Mouse (Mus musculus): Measurements from ENCODE around the gene Gp1bb. TPM values are rescaled to one million over a fixed set of nuclear protein-coding genes. Genes with fewer than 3 reads are reported as not detected.

The Gp1bb gene
- total and polyA plus RNA-seq, 3 experiments, result 0.14 to 0.35 TPM; not detected in 1

- DNase-seq (ENCODE audit: low read depth, low spot score), result no peak
- Histone ChIP-seq H3K9me3 (replicated peaks; ENCODE audit: insufficient read depth, low read length) (no peaks in the 10 kb centered on the region), H3K9ac (ENCODE audit: control insufficient read depth, low read depth, low read length, poor library complexity, severe bottlenecking) (no peak overlapping the region), H3K4me1 (ENCODE audit: control insufficient read depth in 1 of 2, insufficient read depth in 2 of 2, low read length in 2 of 2) (no peaks in the 10 kb centered on the region), H3K4me3 (ENCODE audit: control insufficient read depth in 1 of 2, insufficient read depth in 1 of 2, low read depth in 2 of 2, low read length in 2 of 2) (no peak overlapping the region), H3K27me3 (ENCODE audit: control insufficient read depth in 1 of 2, insufficient read depth in 2 of 2, low read length in 2 of 2) (peaks cover 1 to 2% of the 10 kb centered on the region in 2 experiments; a peak in 3 of 4 replicates), H3K27ac (ENCODE audit: control insufficient read depth, low read depth, low read length) (no peak overlapping the region), H3K79me2 (ENCODE audit: control insufficient read depth, insufficient read depth, low read length, poor library complexity) (no peaks in the 10 kb centered on the region), H3K36me3 (ENCODE audit: control insufficient read depth in 1 of 2, insufficient read depth in 2 of 2, low read length in 2 of 2) (no peaks in the 10 kb centered on the region)
- no peak for TF ChIP-seq POLR2A (IDR thresholded peaks at IDR 0.05; ENCODE audit: control insufficient read depth in 1 of 2, insufficient read depth in 1 of 2, low read depth in 1 of 2, low read length in 2 of 2, poor library complexity in 1 of 2)
- TF ChIP-seq GABPA (IDR thresholded peaks at IDR 0.05; ENCODE audit: low read depth, low read length), result no peak
- no peak for TF ChIP-seq HCFC1 (IDR thresholded peaks at IDR 0.05; ENCODE audit: low read depth, low read length)
- TF ChIP-seq RAD21 (IDR thresholded peaks at IDR 0.05; ENCODE audit: low read depth, low read length), result no peak
- TF ChIP-seq NELFE (IDR thresholded peaks at IDR 0.05; ENCODE audit: low read depth, low read length), result no peak
- TF ChIP-seq MXI1 (IDR thresholded peaks at IDR 0.05; ENCODE audit: low read depth, low read length), result no peak
- no peak for TF ChIP-seq SIN3A (IDR thresholded peaks at IDR 0.05; ENCODE audit: low read length)
- TF ChIP-seq MAZ (IDR thresholded peaks at IDR 0.05; ENCODE audit: low read depth, low read length), result no peak
Measured at GRCm38 (mm10) chr16:18593930-18594329, 28.3 kb downstream of the Gp1bb start.

GRCm38 (mm10) chr16:18591047-18592018 lies 30.9 kb downstream of the Gp1bb start:
- Histone ChIP-seq H3K4me3 (ENCODE audit: control insufficient read depth in 1 of 2, insufficient read depth in 1 of 2, low read depth in 2 of 2, low read length in 2 of 2) (no peak overlapping the region), H3K9ac (ENCODE audit: control insufficient read depth, low read depth, low read length, poor library complexity, severe bottlenecking) (no peak overlapping the region), H3K79me2 (ENCODE audit: control insufficient read depth, insufficient read depth, low read length, poor library complexity) (no peaks in the 10 kb centered on the region), H3K36me3 (ENCODE audit: control insufficient read depth in 1 of 2, insufficient read depth in 2 of 2, low read length in 2 of 2) (no peaks in the 10 kb centered on the region), H3K4me1 (ENCODE audit: control insufficient read depth in 1 of 2, insufficient read depth in 2 of 2, low read length in 2 of 2) (no peaks in the 10 kb centered on the region), H3K27me3 (ENCODE audit: control insufficient read depth in 1 of 2, insufficient read depth in 2 of 2, low read length in 2 of 2) (peaks cover 0 to 1% of the 10 kb centered on the region in 2 experiments; a peak in 2 of 4 replicates), H3K9me3 (replicated peaks; ENCODE audit: insufficient read depth, low read length) (no peaks in the 10 kb centered on the region), H3K27ac (ENCODE audit: control insufficient read depth, low read depth, low read length) (no peak overlapping the region)
- no peak for TF ChIP-seq MYC (IDR thresholded peaks at IDR 0.05; ENCODE audit: low read depth, low read length)
- TF ChIP-seq POLR2A (IDR thresholded peaks at IDR 0.05; ENCODE audit: control insufficient read depth in 1 of 2, insufficient read depth in 1 of 2, low read depth in 1 of 2, low read length in 2 of 2, poor library complexity in 1 of 2), result no peak
- TF ChIP-seq CHD2 (IDR thresholded peaks at IDR 0.05; ENCODE audit: low read length), result no peak
- no peak for TF ChIP-seq MEF2A (IDR thresholded peaks at IDR 0.05; ENCODE audit: extremely low read depth, insufficient replicate concordance, low read depth, low read length, poor library complexity, severe bottlenecking)
- DNase-seq (ENCODE audit: low read depth, low spot score), result no peak
